Mouse (Mus musculus) fibroblast of lung, adult 2 months (primary cell): ENCODE measurements at regions not wholly inside any gene's neighbourhood (a gene's known extent, or its start where the extent isn't known, plus 50 kb on each side); places are given as distances from the start of the nearest gene placed in this dataset.
"Not testable (repeated sequence)": the region's sequence is repeated elsewhere in the genome, so short reads cannot be mapped to it uniquely, and the experiment has no call there.

ENCODE experiments used
- DNase-seq: peaks from one replicate; pipeline ENCODE4 v3.0.0-alpha.2; 2011; ENCODE audit warnings: low read depth

DNA sequence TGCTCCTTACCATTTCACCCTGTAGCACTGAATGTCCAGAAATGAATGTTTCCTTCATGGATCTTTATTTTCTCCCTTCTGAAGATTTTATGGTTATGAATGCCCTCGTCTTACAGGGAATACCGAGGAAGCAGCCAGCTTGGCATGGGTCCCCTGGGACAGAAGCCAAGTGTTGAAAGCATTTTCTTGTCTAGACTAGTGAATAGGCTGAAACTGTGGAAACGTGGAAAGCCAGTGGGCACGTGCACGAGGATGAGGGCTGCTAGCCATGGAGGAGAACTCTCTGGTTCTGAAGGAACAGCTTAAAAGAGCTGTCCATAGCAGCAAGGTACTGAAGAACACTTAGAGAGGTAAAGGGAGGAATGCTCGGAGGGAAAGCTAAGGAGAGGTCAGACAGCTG lies 457.3 kb upstream of the Cdh5 start:
- peak; percentile 28 for DNase-seq

- DNase-seq, result no peak
Observed at GRCm38 (mm10) chr8:103644845-103645244, 456.6 kb upstream of the Cdh5 start.

GRCm38 (mm10) chr8:103664796-103665195 lies 436.6 kb upstream of the Cdh5 start:
- peak; percentile 2 for DNase-seq

- not testable (repeated sequence) for DNase-seq
Observed at GRCm38 (mm10) chr8:103686233-103686632, 415.2 kb upstream of the Cdh5 start.

DNA sequence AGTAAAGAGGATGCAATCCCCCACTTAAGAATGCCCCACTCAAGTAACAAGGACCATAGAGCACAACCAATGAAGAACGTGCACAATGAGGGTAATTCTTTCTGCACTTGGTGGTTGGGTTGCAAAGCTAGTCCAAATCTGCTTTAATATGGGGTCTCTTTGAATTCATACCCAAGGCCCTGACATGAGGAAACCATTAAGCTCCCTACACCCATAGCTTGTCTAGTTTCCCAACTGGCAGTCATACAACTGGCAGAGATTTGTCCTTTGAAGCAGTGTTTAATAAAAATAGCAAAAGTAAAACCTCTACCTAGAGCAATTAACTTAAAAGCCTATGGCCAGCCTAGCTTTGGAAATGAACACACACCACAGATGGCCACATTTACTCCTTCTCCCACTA lies 411.0 kb upstream of the Cdh5 start:
- no peak for DNase-seq

GRCm38 (mm10) chr8:103693531-103693930 lies 407.9 kb upstream of the Cdh5 start:
- no peak for DNase-seq

DNA sequence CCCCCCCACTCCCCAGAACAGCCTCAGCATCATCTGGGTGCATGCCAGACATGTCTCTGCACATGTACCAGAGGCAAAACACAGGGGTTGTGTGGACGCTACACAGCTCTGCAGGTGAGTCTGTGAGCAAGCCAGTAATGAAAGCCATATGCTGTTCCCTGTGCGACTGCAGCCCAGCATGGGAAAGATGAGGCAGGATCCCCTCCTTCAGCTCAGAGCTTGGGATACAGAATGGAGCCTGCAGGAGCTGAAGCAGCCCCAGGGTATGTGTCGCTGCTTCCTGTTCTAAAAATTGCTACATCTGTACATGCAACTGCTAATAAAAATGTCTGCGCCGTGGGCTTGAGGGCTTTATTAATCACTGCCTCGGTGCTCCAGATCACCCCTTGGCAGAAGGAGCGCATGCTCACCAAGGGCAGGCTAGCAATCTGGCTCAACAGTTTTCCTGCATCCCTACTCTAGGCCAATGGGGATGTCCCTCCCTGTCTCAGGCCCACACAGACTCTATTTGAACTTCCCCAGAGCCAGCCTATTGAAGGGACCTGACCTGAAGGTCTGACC lies 407.0 kb upstream of the Cdh5 start:
- no peak for DNase-seq

- DNase-seq, result no peak
Observed at GRCm38 (mm10) chr8:103699016-103699520, 402.4 kb upstream of the Cdh5 start.

GRCm38 (mm10) chr8:103702236-103702635 lies 399.2 kb upstream of the Cdh5 start:
- DNase-seq, result no peak

GRCm38 (mm10) chr8:103706084-103706483 lies 395.3 kb upstream of the Cdh5 start:
- DNase-seq, result peak; percentile 66

DNA sequence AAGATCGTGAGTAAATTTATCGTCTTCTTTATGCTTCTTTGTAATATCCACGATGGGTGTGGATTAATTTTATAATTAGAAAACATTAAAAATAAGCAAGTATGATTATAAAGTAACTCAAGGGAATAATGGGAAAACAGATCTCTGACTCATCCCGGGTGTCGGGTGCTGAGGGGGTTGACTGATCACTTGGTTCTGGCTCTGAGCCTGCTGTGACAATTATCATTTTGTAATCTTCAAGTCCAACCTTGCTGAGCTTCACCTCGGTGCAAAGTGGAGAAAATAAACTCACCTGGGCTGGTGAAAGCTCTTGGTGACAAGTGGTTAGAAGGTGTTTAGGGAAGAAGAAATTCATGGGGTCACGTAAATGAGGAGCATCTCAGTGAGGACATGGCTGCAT lies 390.6 kb upstream of the Cdh5 start:
- not testable (repeated sequence) for DNase-seq

DNA sequence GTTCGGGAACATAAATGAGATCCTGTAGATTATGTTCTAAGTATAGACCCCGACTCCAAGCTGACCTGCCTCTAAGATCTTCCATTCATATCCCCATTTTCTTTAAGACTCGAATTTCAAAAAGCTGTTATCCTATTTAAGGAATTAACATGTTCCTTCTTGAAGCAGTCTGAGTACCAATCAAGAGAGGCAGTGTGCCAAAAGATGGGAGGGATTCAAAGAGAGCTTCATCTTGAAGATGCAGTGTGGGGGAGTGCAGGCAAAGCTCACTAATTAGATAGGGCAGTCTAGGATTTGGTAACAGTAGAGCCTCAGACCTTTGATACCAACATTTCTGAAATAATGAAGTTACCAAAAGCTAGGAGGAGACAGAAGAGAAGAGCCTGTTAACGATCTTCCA lies 383.7 kb upstream of the Cdh5 start:
- no peak for DNase-seq

DNA sequence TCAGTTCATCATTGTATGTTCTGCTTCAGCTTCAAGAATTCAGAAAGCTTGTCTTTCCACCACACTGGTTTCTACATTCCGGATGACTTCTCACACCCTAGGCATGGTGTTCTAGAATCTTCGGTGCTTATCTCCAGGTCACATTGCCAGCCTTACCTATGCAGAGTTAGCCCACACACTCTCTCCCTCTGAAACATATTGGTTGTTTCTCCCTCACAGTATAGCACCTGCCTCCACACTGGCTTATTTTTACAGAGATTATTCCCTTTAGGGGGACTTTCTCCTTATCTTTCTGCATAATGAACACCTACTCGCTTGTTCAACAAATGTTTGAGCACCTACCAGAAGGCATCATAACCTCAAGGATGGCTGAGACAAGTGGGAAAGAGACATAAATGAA lies 368.0 kb upstream of the Cdh5 start:
- no peak for DNase-seq

DNA sequence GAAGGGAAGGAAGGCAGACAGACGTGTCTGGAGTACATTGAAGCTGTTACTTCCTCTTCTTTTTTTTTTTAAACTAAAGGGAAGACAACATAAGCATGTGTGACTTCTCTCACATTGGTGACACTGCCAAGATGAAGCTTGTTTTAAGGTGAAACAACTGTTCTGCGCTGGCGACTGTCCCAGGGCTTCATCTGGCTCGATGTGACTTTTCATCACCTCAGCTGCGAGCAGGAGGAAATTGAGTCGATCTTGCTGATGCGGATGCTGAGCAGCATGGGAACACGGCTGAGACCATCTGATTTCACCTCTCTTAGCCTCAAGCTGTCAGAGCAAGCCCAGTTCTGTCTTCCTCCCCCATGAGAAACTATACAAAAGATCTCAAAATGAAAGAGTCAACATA lies 363.1 kb upstream of the Cdh5 start:
- DNase-seq, result peak; percentile 44

DNA sequence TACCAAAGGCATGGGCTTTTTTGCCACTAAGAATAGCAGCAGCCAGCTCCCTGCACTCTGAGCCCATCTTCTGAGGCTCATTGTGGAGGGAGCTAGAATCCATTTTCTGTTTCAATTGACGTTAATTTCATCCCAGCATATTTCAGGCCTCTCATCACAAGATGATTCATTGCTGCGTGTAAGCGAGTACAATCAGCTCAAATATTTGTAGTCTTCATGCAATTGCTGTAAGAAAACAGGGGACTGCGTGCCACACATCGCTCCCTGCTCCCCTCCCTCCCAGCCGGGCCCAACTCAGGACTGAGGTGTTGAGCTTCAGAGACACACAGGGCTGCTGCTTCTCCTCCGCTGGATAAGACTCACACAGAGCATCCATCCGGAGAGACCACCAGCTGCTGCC lies 360.0 kb upstream of the Cdh5 start:
- no peak for DNase-seq

DNA sequence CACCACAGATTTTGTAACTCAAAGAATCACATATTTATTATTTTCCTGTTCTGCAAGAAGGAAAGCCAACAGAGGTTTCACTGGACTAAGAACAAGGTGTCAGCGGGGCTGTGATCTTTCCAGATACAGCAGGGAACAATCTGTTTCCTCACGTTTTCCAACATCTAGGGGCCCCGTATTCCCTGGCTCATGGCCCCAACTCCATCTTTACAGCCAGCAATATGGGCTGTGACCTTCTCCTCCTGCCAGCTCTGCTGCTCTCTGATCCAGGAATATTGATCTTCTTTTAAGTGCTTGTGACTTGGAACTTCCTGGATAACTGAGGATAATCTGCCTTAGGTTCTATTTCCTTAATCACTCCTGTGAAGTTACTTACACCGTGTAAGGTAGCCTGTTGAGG lies 352.7 kb upstream of the Cdh5 start:
- DNase-seq, result no peak

- no peak for DNase-seq
Observed at GRCm38 (mm10) chr8:103750278-103751097, 350.9 kb upstream of the Cdh5 start.

DNA sequence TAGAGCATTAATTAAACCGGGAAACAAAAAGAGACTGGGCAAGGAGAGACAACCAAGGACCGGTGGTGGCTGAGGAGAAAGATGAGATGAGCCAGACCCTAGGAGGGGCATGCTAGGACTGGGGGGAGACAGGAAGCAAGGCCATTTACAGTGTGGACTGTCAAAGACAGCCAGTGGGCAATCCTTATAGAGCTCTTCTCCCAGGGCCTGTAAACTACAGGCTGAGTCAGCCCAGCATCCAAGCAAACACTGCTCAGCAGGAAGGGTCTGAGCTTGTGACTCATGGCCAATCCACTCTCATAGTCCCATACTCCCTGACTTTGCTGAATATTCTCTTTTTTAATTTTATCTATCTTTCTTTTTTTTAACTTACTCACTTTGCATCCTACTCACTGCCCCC lies 350.3 kb upstream of the Cdh5 start:
- DNase-seq, result no peak

GRCm38 (mm10) chr8:103763821-103764220 lies 337.6 kb upstream of the Cdh5 start:
- no peak for DNase-seq

- peak; percentile 59 for DNase-seq
Observed at GRCm38 (mm10) chr8:103779658-103780057, 321.8 kb upstream of the Cdh5 start.

- DNase-seq, result no peak
Observed at GRCm38 (mm10) chr8:103788308-103788707, 313.1 kb upstream of the Cdh5 start.

DNA sequence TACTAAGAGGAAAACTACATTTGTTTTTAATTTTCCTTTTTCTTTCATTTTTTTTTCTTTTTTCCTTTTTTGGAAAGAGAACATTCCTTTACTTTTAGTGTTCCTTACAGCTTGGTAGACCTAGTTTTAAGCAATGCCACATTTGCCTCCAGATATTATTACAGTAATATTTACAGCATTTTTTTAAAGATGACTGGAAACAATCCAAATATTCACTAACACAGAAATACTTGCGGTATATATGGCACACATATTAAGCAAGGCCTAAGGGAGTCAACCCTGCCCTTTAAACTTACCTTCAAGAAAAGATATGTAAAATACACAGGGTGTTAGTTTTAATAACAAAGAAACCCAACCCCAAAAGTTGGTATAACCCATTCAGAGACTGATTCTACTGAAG lies 308.1 kb upstream of the Cdh5 start:
- DNase-seq, result no peak

DNA sequence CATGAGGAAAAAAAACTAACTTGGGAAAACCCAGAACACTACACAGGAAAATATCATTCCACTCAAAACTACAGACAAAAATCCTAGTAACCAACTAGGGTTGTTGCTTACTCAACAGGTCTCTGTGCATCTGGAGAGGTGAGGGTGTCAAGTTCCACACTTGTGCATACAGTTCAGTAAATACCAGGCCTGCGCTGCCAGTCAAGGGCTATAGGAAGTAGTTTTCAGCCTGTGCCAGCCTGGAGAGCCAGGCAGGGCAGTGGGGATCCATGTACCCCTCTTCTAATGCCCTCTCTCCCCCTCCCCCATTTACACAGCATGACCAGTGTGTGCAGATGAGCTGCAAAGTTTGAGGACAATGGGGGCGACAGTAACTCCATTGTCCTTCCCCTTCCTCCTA lies 302.8 kb upstream of the Cdh5 start:
- not testable (repeated sequence) for DNase-seq

DNA sequence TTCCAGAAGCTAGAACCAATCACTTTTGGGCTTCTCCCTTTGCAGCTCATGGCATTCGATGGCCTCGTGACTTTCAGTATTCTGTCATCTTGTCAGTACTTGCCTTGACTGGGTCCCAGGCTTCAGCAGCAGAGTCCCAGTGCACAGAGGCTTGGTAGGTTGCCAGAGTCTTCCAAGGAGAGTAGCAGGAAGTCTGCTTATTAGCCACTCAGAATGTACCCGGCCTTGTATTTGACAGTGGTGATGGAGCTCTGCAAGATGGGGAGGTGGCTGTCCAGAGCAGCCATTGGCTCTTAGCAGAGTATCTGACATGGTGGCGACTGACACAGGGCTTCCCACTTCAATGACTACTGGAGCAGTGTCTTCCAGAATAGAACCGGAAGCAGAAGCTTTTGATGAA lies 293.3 kb upstream of the Cdh5 start:
- DNase-seq, result no peak
